Mouse (Mus musculus): ENCODE measurements around the gene Gatm. TPM values are rescaled to one million over a fixed set of nuclear protein-coding genes. Genes with fewer than 3 reads are reported as not detected.
A peak's percentile ranks its signal among the peaks of the same experiment; 100 is the strongest.

The Gatm gene
- total and polyA plus RNA-seq, 3 experiments = 3.1 to 4.4 (median 3.3) TPM

GRCm38 (mm10) chr2:122605829-122606228 is 5.3 kb downstream of the Gatm start:
- intact Hi-C loops (cut with DNase I) = no loop called here

GRCm38 (mm10) chr2:122601354-122601753 is 9.7 kb downstream of the Gatm start:
- WGBS = 60% methylated on average over 2 of the region's 2 CpGs
- H3K79me2 ChIP-seq (replicated peaks; ENCODE audit: control insufficient read depth, insufficient read depth, low read length) = no peaks in the 10 kb centered on the region
- no peaks in the 10 kb centered on the region for H3K36me3 ChIP-seq (ENCODE audit: control insufficient read depth, insufficient read depth, low read length)
- intact Hi-C loops (cut with DNase I) = no loop called here
- no peaks in the 10 kb centered on the region; the same call in 1 of the 2 replicates for H3K4me1 ChIP-seq (ENCODE audit: control insufficient read depth, insufficient read depth, low read length)
- H3K27ac ChIP-seq = no peak overlapping the region
- H3K4me3 ChIP-seq = no peak overlapping the region
- DNase-seq = no peak
- H3K27me3 ChIP-seq (ENCODE audit: control insufficient read depth, insufficient read depth, low read length) = no peaks in the 10 kb centered on the region
- H3K9ac ChIP-seq (ENCODE audit: low read depth, low read length) = no peak overlapping the region
- no peak for TF ChIP-seq EP300 (IDR thresholded peaks at IDR 0.05; ENCODE audit: insufficient read depth, low read depth, low read length)
- no peak for TF ChIP-seq CTCF (IDR thresholded peaks at IDR 0.05)
- TF ChIP-seq POLR2A (IDR thresholded peaks at IDR 0.05; ENCODE audit: insufficient read depth, low read depth, low read length) = no peak

More at GRCm38 (mm10) chr2:122605829-122606228, 5.3 kb downstream of the Gatm start:
- H3K36me3 ChIP-seq (ENCODE audit: control insufficient read depth, insufficient read depth, low read length) = no peaks in the 10 kb centered on the region
- no peaks in the 10 kb centered on the region for H3K4me1 ChIP-seq (ENCODE audit: control insufficient read depth, insufficient read depth, low read length)
- WGBS = 78% methylated on average over 5 of the region's 5 CpGs
- H3K9ac ChIP-seq (ENCODE audit: low read depth, low read length) = no peak overlapping the region
- H3K27ac ChIP-seq = no peak overlapping the region
- no peaks in the 10 kb centered on the region for H3K79me2 ChIP-seq (replicated peaks; ENCODE audit: control insufficient read depth, insufficient read depth, low read length)
- H3K4me3 ChIP-seq = no peak overlapping the region
- DNase-seq = no peak
- no peaks in the 10 kb centered on the region for H3K27me3 ChIP-seq (ENCODE audit: control insufficient read depth, insufficient read depth, low read length)
- TF ChIP-seq CTCF (IDR thresholded peaks at IDR 0.05) = no peak
- no peak for TF ChIP-seq EP300 (IDR thresholded peaks at IDR 0.05; ENCODE audit: insufficient read depth, low read depth, low read length)
- no peak for TF ChIP-seq POLR2A (IDR thresholded peaks at IDR 0.05; ENCODE audit: insufficient read depth, low read depth, low read length)

- WGBS = 44% methylated on average over 2 of the region's 2 CpGs
These were observed 11.4 kb downstream of the Gatm start for GRCm38 (mm10) chr2:122599736-122600135.

GRCm38 (mm10) chr2:122595461-122595860 is 15.6 kb downstream of the Gatm start:
- Histone ChIP-seq H3K9ac (ENCODE audit: low read depth, low read length) (no peak overlapping the region), H3K27ac (no peak overlapping the region), H3K79me2 (replicated peaks; ENCODE audit: control insufficient read depth, insufficient read depth, low read length) (no peaks in the 10 kb centered on the region), H3K36me3 (ENCODE audit: control insufficient read depth, insufficient read depth, low read length) (no peaks in the 10 kb centered on the region), H3K4me1 (ENCODE audit: control insufficient read depth, insufficient read depth, low read length) (no peaks in the 10 kb centered on the region; the same call in 1 of the 2 replicates), H3K27me3 (ENCODE audit: control insufficient read depth, insufficient read depth, low read length) (no peaks in the 10 kb centered on the region), H3K4me3 (no peak overlapping the region)
- intact Hi-C loops (cut with DNase I) = no loop called here
- WGBS = 89% methylated on average over 16 of the region's 16 CpGs
- TF ChIP-seq POLR2A (IDR thresholded peaks at IDR 0.05; ENCODE audit: insufficient read depth, low read depth, low read length) (no peak), EP300 (IDR thresholded peaks at IDR 0.05; ENCODE audit: insufficient read depth, low read depth, low read length) (no peak), CTCF (IDR thresholded peaks at IDR 0.05) (no peak)
- no peak for DNase-seq

More at GRCm38 (mm10) chr2:122599736-122600135, 11.4 kb downstream of the Gatm start:
- intact Hi-C loops (cut with DNase I) = no loop called here
- no peak overlapping the region for H3K27ac ChIP-seq
- no peaks in the 10 kb centered on the region; the same call in 1 of the 2 replicates for H3K4me1 ChIP-seq (ENCODE audit: control insufficient read depth, insufficient read depth, low read length)
- H3K4me3 ChIP-seq = no peak overlapping the region
- no peak overlapping the region for H3K9ac ChIP-seq (ENCODE audit: low read depth, low read length)
- TF ChIP-seq EP300 (IDR thresholded peaks at IDR 0.05; ENCODE audit: insufficient read depth, low read depth, low read length) (no peak), CTCF (IDR thresholded peaks at IDR 0.05) (no peak), POLR2A (IDR thresholded peaks at IDR 0.05; ENCODE audit: insufficient read depth, low read depth, low read length) (no peak)
- peak; percentile 27 to 35 for DNase-seq
- no peaks in the 10 kb centered on the region for H3K79me2 ChIP-seq (replicated peaks; ENCODE audit: control insufficient read depth, insufficient read depth, low read length)
- no peaks in the 10 kb centered on the region for H3K36me3 ChIP-seq (ENCODE audit: control insufficient read depth, insufficient read depth, low read length)
- H3K27me3 ChIP-seq (ENCODE audit: control insufficient read depth, insufficient read depth, low read length) = no peaks in the 10 kb centered on the region

- 55% methylated on average over 2 of the region's 2 CpGs for WGBS
These were observed 19.9 kb downstream of the Gatm start for GRCm38 (mm10) chr2:122591213-122591612.

GRCm38 (mm10) chr2:122590351-122590750 is 20.8 kb downstream of the Gatm start:
- Histone ChIP-seq H3K9ac (ENCODE audit: low read depth, low read length) (no peak overlapping the region), H3K4me1 (ENCODE audit: control insufficient read depth, insufficient read depth, low read length) (no peaks in the 10 kb centered on the region), H3K36me3 (ENCODE audit: control insufficient read depth, insufficient read depth, low read length) (no peaks in the 10 kb centered on the region), H3K27ac (no peak overlapping the region), H3K27me3 (ENCODE audit: control insufficient read depth, insufficient read depth, low read length) (no peaks in the 10 kb centered on the region), H3K4me3 (no peak overlapping the region), H3K79me2 (replicated peaks; ENCODE audit: control insufficient read depth, insufficient read depth, low read length) (no peaks in the 10 kb centered on the region)
- intact Hi-C loops (cut with DNase I) = no loop called here
- TF ChIP-seq CTCF (IDR thresholded peaks at IDR 0.05) = no peak
- TF ChIP-seq EP300 (IDR thresholded peaks at IDR 0.05; ENCODE audit: insufficient read depth, low read depth, low read length) = no peak
- TF ChIP-seq POLR2A (IDR thresholded peaks at IDR 0.05; ENCODE audit: insufficient read depth, low read depth, low read length) = no peak
- no peak for DNase-seq
- 72% methylated on average over 1 of the region's 1 CpGs for whole genome bisulfite sequencing

More at GRCm38 (mm10) chr2:122591213-122591612, 19.9 kb downstream of the Gatm start:
- intact Hi-C loops (cut with DNase I) = no loop called here
- Histone ChIP-seq H3K36me3 (ENCODE audit: control insufficient read depth, insufficient read depth, low read length) (no peaks in the 10 kb centered on the region), H3K27ac (no peak overlapping the region), H3K79me2 (replicated peaks; ENCODE audit: control insufficient read depth, insufficient read depth, low read length) (no peaks in the 10 kb centered on the region), H3K4me1 (ENCODE audit: control insufficient read depth, insufficient read depth, low read length) (no peaks in the 10 kb centered on the region), H3K9ac (ENCODE audit: low read depth, low read length) (no peak overlapping the region), H3K27me3 (ENCODE audit: control insufficient read depth, insufficient read depth, low read length) (no peaks in the 10 kb centered on the region), H3K4me3 (no peak overlapping the region)
- no peak for TF ChIP-seq CTCF (IDR thresholded peaks at IDR 0.05)
- DNase-seq = no peak
